Mouse (Mus musculus) forebrain, embryonic 11.5 days (tissue): ENCODE results near the gene Shisal1. TPM values are rescaled to one million over a fixed set of nuclear protein-coding genes. Genes with fewer than 3 reads are reported as not detected.

Experiments used
- ATAC-seq: fragments of 200-750 bp; cut with Nextera tagmentation; replicated peaks from 2 replicates; pipeline ENCODE4 v1.8.0; 2017; ENCODE audit warnings: moderate TSS enrichment; ENCODE audit not compliant: low FRiP score
- DNase-seq: peaks from one replicate; pipeline ENCODE4 v3.0.0-alpha.2; 2017; ENCODE audit warnings: low spot score
- H3K27ac ChIP-seq: fragments of 300-500 bp; sonication (generic); 2 replicates; pipeline ENCODE4 v1.5.1; 2014; ENCODE audit warnings: low read depth, low read length
- H3K27me3 ChIP-seq: fragments of 300-500 bp; sonication (generic); 2 replicates; pipeline ENCODE4 v1.6.1; 2014; ENCODE audit warnings: mild to moderate bottlenecking, low read length, mixed read lengths; ENCODE audit not compliant: control insufficient read depth, insufficient read depth
- H3K36me3 ChIP-seq: fragments of 300-500 bp; sonication (generic); 2 replicates; pipeline ENCODE4 v1.6.1; 2014; ENCODE audit warnings: mild to moderate bottlenecking, low read length, moderate library complexity, mixed read lengths; ENCODE audit not compliant: control insufficient read depth, insufficient read depth
- H3K4me1 ChIP-seq: fragments of 300-500 bp; sonication (generic); replicated peaks from 2 replicates; pipeline ENCODE4 v1.6.1; 2014; ENCODE audit warnings: low read length, mixed read lengths; ENCODE audit not compliant: control insufficient read depth, insufficient read depth
- H3K4me2 ChIP-seq: fragments of 300-500 bp; sonication (generic); 2 replicates; pipeline ENCODE4 v1.6.1; 2014; ENCODE audit warnings: low read depth, mild to moderate bottlenecking, low read length, moderate library complexity, mixed read lengths; ENCODE audit not compliant: severe bottlenecking
- H3K4me3 ChIP-seq: fragments of 300-500 bp; sonication (generic); 2 replicates; pipeline ENCODE4 v1.5.1; 2014; ENCODE audit warnings: low read depth, low read length
- H3K9ac ChIP-seq: fragments of 300-500 bp; sonication (generic); 2 replicates; pipeline ENCODE4 v1.6.1; 2014; ENCODE audit warnings: low read length
- H3K9me3 ChIP-seq: fragments of 300-500 bp; sonication (generic); 2 replicates; pipeline ENCODE4 v1.6.1; 2016; ENCODE audit warnings: low read length, mixed read lengths; ENCODE audit not compliant: control insufficient read depth
- WGBS: fragments of 180-500 bp; shearing (Covaris S2); extraction: QIAGEN DNeasy Blood & Tissue Kit; methylation state at CpG from one replicate; pipeline ENCODE4 v1.1.7; 2014; 5-methylcytosine and 5-hydroxymethylcytosine counted together
- polyA plus RNA-seq: library from polyadenylated mRNA; unstranded; fragments of >200 nt; fragmentation: Nextera tagmentation; extraction: Ambion mirVana; gene quantifications from 2 replicates; pipeline ENCODE4 v1.2.1, GENCODE M21; 2014

Gene Shisal1
- 3.8 and 4.4 TPM in 2 replicates for polyA plus RNA-seq

DNA sequence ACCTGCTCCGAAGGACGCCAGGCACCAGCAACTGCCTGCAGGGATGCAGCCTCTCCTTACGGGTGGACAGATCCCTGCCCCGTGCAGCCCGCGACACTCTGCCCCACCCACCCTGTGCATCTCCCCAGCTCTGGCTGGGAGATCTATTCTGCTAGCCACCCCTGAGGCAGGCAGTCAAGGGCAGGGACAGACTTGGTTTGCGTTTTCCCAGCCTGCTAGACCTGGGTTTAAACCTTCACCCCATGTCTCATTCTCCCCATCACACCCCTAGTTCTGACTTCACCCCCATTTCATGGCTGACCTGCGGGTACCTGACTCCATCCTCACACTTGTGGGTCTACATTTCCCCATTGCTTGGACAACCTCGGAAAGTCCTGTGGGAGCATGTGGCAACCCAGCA lies at the start of gene Shisal1:
Shisal1 (minus strand) TSS at position 101 of the 400 bp plus-strand sequence.
- WGBS = 11% methylated on average over 9 of the region's 9 CpGs
- peak within 1 kb of the TSS; percentile 100 for H3K4me2 ChIP-seq
- peaks cover 15% of the 10 kb centered on the region; the same call in 1 of the 2 replicates for H3K4me1 ChIP-seq
- H3K9ac ChIP-seq = peak within 1 kb of the TSS; percentile 67
- no peak for ATAC-seq
- no peak for DNase-seq
- H3K9me3 ChIP-seq = no peaks in the 10 kb centered on the region
- peaks cover 29% of the 10 kb centered on the region for H3K27me3 ChIP-seq
- H3K27ac ChIP-seq = no peak within 1 kb of the TSS
- H3K36me3 ChIP-seq = no peaks in the 10 kb centered on the region
- H3K4me3 ChIP-seq = peak within 1 kb of the TSS; percentile 62

- no peak for ATAC-seq
- WGBS = 58% methylated on average over 7 of the region's 7 CpGs
- no peak overlapping the region for H3K27ac ChIP-seq
Measured at GRCm38 (mm10) chr15:84490486-84490885, 43.6 kb upstream of the Shisal1 start.

DNA sequence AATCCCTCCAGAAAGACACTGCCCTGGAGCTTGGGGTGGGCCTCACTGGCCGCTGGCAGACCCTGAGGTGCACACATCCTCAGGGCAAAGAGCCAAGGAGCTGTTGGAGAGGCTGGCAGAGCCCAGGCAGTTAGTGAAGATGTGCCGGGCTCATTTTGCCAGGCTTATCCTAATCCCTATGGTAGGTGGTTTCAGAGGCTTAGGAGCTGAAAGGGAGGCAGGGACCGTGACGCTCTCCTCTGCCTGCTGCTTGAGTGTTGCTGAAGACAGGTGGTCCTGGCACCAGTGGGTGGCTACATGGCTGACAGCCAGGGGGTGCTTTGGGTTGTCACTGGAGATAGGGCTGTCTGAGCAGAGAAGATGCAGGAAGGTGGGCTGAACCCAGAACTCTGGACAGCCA lies 37.4 kb upstream of the Shisal1 start:
- H3K4me3 ChIP-seq = no peak overlapping the region
- H3K36me3 ChIP-seq = no peaks in the 10 kb centered on the region
- no peak overlapping the region for H3K4me2 ChIP-seq
- no peaks in the 10 kb centered on the region for H3K27me3 ChIP-seq
- no peak overlapping the region for H3K27ac ChIP-seq
- 40% methylated on average over 4 of the region's 4 CpGs for WGBS
- ATAC-seq (no peak), DNase-seq (no peak)
- H3K9ac ChIP-seq = no peak overlapping the region
- H3K9me3 ChIP-seq = no peaks in the 10 kb centered on the region
- H3K4me1 ChIP-seq = peaks cover 5% of the 10 kb centered on the region; the same call in 1 of the 2 replicates

More at GRCm38 (mm10) chr15:84490486-84490885, 43.6 kb upstream of the Shisal1 start:
- Histone ChIP-seq H3K9ac (no peak overlapping the region), H3K4me3 (no peak overlapping the region), H3K4me2 (no peak overlapping the region), H3K4me1 (peaks cover 2% of the 10 kb centered on the region; the same call in 1 of the 2 replicates), H3K36me3 (no peaks in the 10 kb centered on the region), H3K27me3 (no peaks in the 10 kb centered on the region), H3K9me3 (no peaks in the 10 kb centered on the region)
- DNase-seq = no peak

DNA sequence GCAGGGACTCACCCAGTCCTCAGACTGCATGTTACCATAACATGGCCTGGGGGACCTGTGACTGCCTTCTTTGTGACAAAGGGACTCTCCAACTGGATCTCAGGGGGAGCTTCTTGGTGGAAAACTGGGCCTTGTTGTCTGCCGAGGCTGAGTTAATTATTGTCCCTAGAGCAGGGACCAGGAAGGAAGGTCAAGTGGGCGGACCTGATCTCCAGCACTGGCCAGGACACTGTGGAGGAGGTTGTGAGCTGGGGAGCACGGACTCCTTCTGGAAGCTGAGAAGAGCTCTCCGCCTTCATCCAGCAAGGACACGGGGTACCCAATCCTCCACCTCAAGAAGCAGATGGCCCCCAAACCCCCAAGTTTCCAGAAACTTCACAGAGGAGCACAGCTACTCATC lies 36.7 kb upstream of the Shisal1 start:
- ATAC-seq (no peak), DNase-seq (no peak)

DNA sequence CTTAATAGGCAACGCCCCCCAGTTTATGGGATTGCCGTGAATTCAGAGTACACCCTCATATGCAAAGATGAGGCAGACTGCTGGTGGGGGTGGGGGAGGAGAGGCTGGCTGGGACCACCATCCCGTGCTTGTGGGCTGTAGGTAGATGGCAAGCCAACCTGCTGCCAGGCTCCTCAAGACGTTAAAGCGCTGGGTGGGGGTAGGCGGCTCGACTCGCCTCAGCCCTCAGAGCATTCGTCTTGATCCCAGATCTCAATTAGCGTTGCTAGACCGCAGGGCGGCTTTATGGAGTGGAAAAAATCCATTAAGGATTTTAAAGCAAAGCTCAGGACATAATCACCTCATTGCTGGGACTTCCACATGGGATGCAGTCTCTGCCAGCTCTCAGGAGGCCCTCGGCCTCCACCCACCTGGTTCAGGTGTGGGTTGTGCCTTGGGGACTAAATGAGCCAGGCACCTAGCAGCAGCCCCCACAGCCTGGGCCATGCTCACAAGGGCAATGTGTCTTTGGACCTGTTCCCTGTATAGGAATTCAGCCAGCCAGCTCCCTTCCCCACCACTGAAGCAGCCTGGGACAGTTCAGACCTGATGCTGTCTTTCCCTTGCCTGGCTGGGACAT lies 34.5 kb upstream of the Shisal1 start:
- Histone ChIP-seq H3K36me3 (no peaks in the 10 kb centered on the region), H3K4me1 (peaks cover 3% of the 10 kb centered on the region; the same call in 1 of the 2 replicates), H3K4me2 (no peak overlapping the region), H3K4me3 (no peak overlapping the region), H3K27ac (no peak overlapping the region), H3K9me3 (no peaks in the 10 kb centered on the region), H3K27me3 (no peaks in the 10 kb centered on the region), H3K9ac (no peak overlapping the region)
- DNase-seq = no peak
- WGBS = 38% methylated on average over 13 of the region's 13 CpGs
- ATAC-seq = no peak

More for the DNA sequence above, 36.7 kb upstream of the Shisal1 start:
- H3K36me3 ChIP-seq = no peaks in the 10 kb centered on the region
- no peaks in the 10 kb centered on the region for H3K27me3 ChIP-seq
- H3K4me1 ChIP-seq = peaks cover 5% of the 10 kb centered on the region; the same call in 1 of the 2 replicates
- H3K9me3 ChIP-seq = no peaks in the 10 kb centered on the region
- H3K9ac ChIP-seq = no peak overlapping the region
- H3K4me2 ChIP-seq = no peak overlapping the region
- no peak overlapping the region for H3K4me3 ChIP-seq
- H3K27ac ChIP-seq = no peak overlapping the region
- 66% methylated on average over 5 of the region's 5 CpGs for WGBS

DNA sequence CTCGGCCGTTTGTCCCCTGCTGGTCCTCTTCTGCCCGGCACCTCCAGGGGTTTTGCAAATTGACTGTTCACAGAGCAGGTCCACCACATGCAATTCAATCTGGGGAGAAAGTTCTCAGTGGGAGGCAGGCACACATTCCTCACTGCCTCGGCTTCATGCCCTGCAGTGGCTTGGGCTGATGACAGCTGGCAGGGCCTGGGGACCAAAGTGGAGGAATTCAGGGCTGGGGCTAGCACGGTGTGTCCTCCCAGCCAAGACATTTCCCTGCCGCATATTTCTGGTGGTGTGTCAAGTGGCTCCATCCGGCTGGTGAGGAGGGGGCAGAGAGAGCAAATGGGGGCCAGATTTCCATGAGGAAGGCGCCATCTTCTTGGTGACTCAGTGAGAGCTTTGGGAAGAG lies 22.5 kb upstream of the Shisal1 start:
- Histone ChIP-seq H3K27me3 (no peaks in the 10 kb centered on the region), H3K9me3 (no peaks in the 10 kb centered on the region), H3K27ac (no peak overlapping the region), H3K4me2 (no peak overlapping the region), H3K4me1 (peaks cover 6% of the 10 kb centered on the region; the same call in 1 of the 2 replicates), H3K36me3 (no peaks in the 10 kb centered on the region), H3K4me3 (no peak overlapping the region), H3K9ac (no peak overlapping the region)
- 35% methylated on average over 8 of the region's 8 CpGs for WGBS
- DNase-seq (no peak), ATAC-seq (no peak)

DNA sequence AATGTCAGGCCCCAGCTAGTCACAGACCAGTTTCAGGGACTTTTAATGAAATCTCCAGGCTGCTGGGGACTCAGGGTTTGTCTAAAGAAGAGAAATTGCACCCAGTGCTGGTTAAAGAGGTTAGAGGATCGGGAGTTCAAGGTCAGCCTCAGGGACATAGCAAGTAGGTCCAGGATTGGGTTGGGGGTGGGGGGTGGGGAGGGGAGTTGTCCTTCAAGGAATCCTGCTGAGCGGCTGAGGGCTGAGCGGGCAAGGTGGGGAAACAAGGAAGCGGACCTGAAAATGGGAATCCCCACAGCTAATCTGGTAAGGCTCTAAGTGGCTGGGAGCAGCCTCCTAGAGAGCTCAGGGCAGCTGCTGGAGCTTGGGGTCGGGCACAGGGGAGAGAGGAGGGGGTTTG lies 20.9 kb upstream of the Shisal1 start:
- WGBS = 36% methylated on average over 5 of the region's 5 CpGs
- H3K27ac ChIP-seq = no peak overlapping the region
- no peaks in the 10 kb centered on the region for H3K36me3 ChIP-seq
- H3K4me1 ChIP-seq = peaks cover 6% of the 10 kb centered on the region; the same call in 1 of the 2 replicates
- DNase-seq = no peak
- no peak for ATAC-seq
- no peak overlapping the region for H3K4me2 ChIP-seq
- H3K4me3 ChIP-seq = no peak overlapping the region
- H3K27me3 ChIP-seq = no peaks in the 10 kb centered on the region
- H3K9me3 ChIP-seq = no peaks in the 10 kb centered on the region
- no peak overlapping the region for H3K9ac ChIP-seq

DNA sequence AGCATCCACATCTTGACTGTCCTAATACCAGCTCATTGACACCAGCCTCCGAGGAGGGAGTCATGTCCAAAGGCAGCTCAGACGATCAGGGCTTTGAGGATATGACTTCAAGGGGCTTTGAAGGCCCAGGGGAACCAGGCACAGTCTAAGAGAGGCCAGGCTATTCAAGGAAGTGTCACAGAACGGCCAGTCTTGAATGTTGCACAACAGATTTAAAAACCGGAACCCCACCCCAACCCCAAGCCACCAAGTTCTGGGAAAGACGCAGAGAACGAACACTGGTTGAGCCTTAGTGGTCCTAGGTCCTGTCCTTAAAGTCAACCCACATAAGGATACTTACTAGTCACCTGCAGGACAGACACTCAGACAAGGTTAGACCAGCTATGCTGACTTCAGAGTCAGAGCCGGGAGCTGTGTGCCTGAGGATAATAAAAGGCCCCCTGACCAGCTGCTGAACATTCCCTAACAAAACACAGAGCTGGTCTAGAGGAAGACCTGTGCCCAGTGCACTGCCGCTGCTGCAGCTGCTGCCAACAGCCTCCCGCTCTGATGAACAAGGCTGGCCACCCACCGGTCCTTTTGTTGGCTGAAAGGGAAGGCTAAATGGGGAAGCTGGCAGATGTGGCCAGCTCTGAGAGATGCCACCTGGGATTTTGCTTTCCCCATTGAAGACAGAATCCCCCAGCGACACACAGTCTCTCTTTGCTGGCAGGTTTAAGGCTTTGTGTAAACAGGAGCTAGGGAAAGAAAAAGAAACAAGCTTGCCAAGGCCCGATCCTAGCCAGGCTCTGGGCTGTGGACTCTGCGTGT lies 19.8 kb upstream of the Shisal1 start:
- Histone ChIP-seq H3K4me2 (no peak overlapping the region), H3K36me3 (no peaks in the 10 kb centered on the region), H3K9me3 (no peaks in the 10 kb centered on the region), H3K9ac (0 out of 2 replicates have a peak overlapping the region, but pooled peaks have one; percentile 21), H3K27ac (no peak overlapping the region; the same call in 1 of the 2 replicates), H3K27me3 (no peaks in the 10 kb centered on the region), H3K4me3 (no peak overlapping the region), H3K4me1 (peaks cover 6% of the 10 kb centered on the region; the same call in 1 of the 2 replicates)
- WGBS = 36% methylated on average over 13 of the region's 13 CpGs
- DNase-seq = peak; percentile 70
- ATAC-seq = no peak
